Mouse (Mus musculus): ENCODE data around the gene Rpl18a. TPM values are rescaled to one million over a fixed set of nuclear protein-coding genes. Genes with fewer than 3 reads are reported as not detected.
A peak's percentile ranks its signal among the peaks of the same experiment; 100 is the strongest.

Rpl18a gene
- total RNA-seq, 2 experiments from 2014 or later, result 2,438 to 6,664 TPM

DNA sequence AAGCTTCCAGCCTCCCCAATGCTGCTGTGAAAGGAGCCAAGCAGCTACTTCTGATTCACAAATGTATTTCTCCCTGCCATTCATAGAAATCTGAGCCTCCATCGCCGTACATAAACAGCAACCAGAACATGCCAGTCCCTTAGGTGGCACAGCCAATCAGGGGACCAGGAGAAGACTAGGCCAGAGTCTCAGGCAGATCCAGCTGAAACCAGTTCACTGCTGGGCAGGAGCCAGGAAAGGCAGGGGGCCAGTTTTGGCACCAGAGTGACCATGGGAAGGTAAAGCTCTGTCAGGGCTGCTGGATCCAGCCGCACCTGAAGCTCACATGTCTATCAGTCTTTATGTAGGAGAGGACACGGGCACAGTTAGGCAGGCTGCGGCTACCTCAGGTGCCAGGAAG, 6.6 kb downstream of the Rpl18a start:
- ATAC-seq (replicated peaks; ENCODE audit: low FRiP score, low TSS enrichment, poor library complexity, severe bottlenecking), result no peak

DNA sequence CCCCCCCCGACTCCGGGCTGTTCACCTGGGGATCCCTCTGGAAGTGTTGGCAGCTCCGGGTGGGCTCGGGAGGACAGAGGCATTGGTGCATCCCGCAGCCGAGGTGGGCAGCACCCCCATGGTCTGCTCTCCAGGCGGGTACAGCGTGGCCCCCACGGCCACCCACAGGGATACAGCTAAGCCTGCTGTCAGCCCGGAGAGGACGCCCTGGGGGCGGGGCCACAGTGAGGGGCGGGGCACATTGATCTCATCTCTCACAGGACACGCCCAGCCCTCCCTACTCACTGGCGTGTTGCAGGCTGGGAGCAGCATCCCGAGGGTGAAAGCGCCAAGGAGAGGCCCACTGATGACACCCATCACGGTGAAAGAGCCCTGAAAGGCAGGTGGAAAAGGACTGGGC, 9.5 kb downstream of the Rpl18a start:
- peak; percentile 59; the same call in 1 of the 2 replicates for ATAC-seq (replicated peaks; ENCODE audit: low FRiP score, low TSS enrichment, poor library complexity, severe bottlenecking)

DNA sequence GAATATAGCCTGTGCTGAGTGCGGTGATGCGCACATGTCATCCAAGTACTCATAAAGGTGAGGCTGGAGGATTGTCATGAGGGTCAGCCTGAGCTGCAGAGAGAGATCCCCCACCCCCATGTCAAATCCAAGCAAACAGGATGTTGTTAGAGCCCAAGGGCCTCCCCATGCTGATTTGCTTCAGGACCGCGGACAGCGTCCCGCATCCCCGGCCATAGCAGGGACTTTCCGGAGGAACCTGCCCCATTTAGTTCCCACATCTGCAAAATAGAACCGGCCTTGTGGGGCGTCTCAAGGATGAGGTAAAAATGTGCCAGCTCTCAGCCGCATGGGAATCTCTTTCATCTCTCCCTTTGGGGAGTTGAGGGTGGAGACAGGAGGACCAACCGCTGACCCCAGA, 11.6 kb downstream of the Rpl18a start:
- ATAC-seq (replicated peaks; ENCODE audit: low FRiP score, low TSS enrichment, poor library complexity, severe bottlenecking), result no peak

DNA sequence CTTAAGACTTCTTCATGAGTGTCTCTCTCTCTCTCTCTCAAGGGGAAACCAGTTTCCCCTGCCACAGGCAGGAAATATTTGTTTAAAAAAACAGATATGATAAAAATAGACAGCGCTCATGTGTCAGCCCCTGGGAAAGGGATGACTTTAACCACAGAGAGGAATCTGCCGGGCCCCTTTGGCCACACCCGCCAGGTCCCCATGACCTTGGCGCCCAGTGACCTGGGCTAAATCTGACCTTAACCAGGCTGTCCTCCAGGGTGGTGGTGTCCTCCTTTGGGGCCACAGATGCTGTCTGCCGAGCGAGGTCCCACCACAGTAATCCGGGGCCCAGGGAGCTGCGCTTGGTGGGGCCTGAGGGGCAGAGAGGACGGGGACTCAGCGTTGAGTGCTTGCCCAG, 12.5 kb downstream of the Rpl18a start:
- ATAC-seq (replicated peaks; ENCODE audit: low FRiP score, low TSS enrichment, poor library complexity, severe bottlenecking), result no peak

DNA sequence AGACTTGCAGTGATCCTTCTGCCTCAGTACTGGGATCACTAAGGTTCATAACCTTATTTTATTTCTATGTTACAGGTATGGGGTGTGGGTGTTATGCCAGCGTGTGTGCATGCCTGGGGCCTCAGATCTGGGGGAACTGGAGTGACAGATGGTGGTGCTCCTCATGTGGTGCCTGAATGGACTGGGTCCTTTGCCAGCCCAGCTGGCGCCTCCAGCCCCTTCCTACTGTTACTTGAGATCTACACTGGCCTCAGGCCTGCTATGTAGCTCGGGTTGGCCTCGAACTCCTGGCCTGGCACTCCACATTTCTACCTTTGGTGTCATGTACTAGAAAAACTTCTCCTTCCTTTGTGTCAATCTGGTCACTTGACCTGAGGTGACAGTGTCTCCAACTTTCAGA, 13.0 kb downstream of the Rpl18a start:
- ATAC-seq (replicated peaks; ENCODE audit: low FRiP score, low TSS enrichment, poor library complexity, severe bottlenecking), result no peak

DNA sequence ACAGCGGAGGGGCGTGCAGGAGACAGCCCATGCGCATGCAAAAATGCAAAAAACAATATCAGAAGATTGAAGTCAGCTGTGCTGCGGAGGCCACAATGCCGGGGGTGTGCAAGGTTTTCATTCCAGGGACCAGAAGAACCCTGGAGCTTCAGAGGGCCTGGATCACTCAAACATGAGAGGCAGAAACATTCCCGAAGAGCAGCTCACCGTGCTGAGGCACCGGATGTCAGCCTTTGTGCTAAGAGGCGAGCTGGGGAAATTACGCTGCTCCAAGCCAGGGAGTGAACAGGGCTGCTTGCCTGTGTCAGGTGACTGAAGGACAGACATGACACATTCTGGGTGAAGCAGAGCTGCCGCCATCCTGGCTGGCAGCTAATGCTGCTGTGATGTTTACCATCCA, 16.7 kb downstream of the Rpl18a start:
- no peak for ATAC-seq (replicated peaks; ENCODE audit: low FRiP score, low TSS enrichment, poor library complexity, severe bottlenecking)

DNA sequence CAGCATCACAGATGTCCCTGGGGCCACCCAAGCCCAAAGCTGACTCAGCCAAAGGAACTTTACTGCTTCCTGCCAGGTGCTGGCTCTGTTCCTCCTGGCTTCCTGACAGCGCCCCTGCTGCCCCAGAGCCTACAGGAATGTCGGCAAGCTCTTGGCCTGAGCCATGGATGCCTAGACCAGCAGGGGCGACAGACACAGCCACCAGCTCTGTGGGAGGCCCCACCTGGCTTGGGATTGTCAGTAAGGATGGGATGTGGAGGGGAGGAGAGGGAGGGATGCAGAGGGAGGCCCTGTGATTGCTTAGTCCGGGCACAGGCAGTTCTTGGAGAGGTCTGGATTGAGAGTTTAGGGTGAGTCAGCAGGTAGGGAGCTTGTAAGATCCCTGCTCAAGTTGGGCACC, 17.1 kb downstream of the Rpl18a start:
- ATAC-seq (replicated peaks; ENCODE audit: low FRiP score, low TSS enrichment, poor library complexity, severe bottlenecking), result no peak

DNA sequence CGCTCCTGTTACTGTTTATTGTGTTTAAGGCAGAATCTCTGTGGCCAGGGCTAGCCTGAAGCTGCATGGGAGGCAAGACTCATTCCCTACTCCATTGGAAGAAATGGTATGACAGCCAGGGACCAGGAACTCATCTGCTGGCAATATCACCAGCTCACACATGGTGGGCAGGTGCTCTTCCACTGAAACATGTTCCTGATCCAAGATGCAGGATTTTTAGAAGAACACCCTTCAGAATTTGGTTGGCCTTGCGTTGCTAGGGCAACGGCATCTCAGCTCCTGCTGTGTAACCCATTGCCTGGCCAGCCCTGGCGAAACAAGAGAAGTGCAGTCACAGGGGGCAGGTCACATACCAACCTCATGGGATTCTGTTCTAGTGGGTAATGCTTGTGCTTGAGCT, 17.7 kb downstream of the Rpl18a start:
- no peak for ATAC-seq (replicated peaks; ENCODE audit: low FRiP score, low TSS enrichment, poor library complexity, severe bottlenecking)

DNA sequence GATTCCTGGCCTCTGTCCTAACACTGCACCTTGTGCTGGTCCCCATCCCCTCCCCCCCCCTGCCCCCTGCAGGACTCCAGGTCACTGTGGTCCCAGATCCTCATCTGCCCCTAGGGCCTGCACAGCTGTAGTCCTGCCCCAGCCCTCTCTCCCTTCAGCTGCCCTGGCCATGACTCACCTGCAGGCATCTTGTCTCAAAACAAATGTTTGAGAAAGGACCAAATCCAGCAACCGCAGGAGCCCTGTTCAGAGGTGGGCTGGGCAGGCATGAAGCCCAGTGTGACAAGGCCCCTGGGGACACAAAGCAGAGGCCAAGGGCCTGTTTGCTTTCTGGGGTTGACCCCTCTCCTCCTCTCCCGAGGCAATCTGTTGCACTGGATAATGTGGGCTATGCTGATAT, 19.0 kb downstream of the Rpl18a start:
- no peak for ATAC-seq (replicated peaks; ENCODE audit: low FRiP score, low TSS enrichment, poor library complexity, severe bottlenecking)

DNA sequence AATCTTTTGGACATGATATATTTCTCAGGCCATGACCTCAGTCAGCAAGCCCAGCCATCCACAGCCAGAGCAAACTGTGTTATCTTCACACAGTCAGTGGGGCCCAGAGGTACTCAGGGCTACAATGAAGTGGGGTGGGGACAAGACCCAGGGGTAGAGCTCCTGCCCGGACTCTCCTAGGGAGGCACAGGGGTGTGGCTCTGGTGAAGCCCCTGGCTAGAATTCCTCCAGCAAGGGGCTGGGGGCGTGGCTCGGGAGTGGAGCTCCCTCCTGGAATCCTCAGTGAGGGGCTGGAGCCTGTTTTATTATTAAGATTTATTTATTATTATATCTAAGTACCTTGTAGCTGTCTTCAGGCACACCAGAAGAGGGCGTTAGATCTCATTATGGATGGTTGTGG, 20.8 kb downstream of the Rpl18a start:
- ATAC-seq (replicated peaks; ENCODE audit: low FRiP score, low TSS enrichment, poor library complexity, severe bottlenecking), result no peak

DNA sequence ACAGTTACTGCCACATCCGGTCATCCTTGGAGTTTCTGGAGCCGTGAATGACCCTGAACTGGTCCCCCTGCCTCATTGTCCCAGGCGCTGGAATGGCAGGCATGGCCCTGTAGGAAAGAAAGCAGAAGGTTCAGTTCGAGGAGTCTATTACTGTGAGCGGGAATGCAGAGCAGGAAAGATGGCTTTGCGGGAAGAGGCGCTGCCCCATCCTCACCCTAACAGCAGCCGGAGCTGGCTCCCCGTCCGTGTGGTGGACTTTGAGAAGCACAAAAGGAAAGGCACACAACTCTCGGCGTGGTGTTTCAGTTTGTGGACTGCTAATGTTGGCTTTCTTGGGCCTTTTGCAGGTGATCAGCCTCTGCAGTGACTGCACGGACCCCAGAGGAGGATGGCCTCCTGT, 22.8 kb downstream of the Rpl18a start:
- no peak for ATAC-seq (replicated peaks; ENCODE audit: low FRiP score, low TSS enrichment, poor library complexity, severe bottlenecking)

DNA sequence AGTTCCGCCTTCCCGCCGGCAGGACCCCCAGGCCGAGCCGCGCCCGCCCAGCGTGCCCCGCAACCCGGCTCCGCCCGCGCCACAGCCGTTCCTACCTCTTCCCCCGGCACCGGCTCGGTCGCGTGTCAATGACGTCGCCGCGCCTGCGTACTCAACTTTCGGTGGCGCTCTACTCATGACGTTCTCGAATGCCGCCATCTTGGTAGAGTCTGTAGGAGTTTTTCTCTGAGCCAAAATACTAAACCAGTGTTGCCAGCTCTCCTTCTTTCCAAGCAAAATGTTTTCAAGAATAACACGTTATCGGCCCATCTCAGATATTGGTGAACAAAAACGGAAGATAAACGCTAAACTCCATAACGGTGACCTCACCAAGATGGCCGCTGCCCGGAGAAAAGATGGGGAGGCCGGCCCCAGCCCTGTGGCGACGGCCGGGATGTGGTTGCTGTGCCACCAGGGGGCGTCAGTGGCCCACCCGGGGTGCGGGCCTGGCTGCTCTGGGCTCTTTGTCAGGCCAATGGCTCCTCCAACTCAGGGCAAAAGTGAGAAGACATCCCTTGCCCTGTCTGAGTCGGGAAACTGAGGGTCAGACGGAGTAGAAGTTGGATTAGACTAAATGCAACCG, 23.7 kb downstream of the Rpl18a start, which contains the start of gene Ccdc124:
Ccdc124 (minus strand) TSS at position 572 of the 622 bp plus-strand sequence.
- peak; percentile 74 for ATAC-seq (replicated peaks; ENCODE audit: low FRiP score, low TSS enrichment, poor library complexity, severe bottlenecking)

DNA sequence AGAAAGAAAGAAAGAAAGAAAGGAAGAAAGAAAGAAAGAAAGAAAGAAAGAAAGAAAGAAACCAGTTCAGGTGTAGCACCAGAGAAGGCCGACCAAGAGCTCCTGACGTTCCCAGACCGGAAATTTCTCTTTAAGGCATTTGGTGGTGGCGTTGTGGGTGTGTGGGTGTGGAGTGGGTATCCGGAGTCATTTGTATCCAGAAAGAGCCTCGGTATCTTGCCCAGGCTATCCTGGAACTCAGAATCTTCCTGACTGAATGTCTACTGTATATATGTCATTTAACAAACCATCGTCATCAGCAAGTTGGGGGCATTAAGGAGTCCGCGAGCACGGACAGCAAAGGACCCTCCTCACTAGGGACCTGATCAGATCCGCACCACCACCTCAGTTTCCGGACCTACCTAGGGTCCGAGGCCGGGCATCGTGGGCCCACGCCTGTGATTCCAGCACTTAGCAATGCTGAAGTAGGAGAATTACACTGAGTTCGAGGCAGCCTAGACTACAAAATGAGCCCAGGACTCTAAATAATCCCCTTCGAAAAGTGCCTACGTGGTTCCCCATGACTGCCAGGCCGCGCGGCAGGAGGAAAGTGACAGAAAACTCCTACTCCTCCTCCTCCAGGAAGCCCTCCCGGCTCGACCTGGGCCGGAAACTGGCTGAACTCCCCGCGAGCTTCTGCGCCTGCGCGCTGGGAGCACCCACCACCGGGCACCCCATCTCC, 24.4 kb downstream of the Rpl18a start:
- no peak for ATAC-seq (replicated peaks; ENCODE audit: low FRiP score, low TSS enrichment, poor library complexity, severe bottlenecking)

DNA sequence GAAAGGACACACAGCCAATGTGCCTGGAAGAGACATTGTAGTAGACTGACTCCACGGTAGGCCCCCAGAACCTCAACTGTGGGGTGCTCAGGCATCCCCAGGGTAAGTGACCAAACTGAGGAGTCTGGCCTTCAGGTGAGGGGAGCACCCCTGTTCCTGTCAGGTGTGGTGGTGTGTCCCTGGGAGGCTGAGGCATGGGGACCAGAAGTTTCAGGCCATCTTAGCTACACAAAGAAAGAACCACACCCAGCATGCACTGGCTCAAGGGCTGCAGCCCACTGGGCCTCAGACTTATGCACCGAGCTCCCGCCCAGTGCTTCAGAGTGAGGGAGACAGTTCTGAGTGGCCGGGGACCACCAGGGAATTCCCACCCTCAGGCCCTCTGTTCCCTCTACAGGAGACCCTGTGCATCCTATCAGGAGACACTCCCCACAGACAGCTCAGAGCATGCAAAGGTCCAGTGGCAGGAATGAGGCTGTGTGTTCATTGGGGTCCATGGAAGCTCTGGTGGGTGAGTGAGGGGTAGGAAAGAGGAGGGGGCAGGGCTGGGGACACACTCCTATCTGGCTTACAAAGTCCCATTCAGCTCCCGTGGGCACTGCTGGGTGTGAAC, 25.9 kb downstream of the Rpl18a start:
- ATAC-seq (replicated peaks; ENCODE audit: low FRiP score, low TSS enrichment, poor library complexity, severe bottlenecking), result no peak

DNA sequence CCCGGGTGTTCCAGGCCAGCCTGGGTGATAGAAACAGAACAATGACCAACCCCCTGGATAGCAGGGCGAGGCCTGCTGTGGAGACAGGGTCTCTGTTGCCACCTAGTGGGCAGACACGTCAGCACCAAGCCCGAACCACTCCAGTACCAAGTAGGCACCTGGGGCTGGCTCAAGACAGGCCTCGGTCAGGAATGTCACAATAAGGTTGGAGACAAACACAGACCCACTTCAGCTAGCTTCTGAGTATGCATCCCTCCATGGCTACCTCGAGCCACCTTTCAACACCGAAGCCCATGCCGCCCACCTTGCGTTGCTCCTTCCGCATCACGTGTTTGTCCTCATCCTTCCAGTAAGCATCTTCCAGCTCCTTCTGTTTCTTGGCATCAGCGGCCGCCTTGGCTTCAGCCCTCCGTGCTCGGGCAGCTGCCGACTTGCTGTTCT, 27.6 kb downstream of the Rpl18a start:
- ATAC-seq (replicated peaks; ENCODE audit: low FRiP score, low TSS enrichment, poor library complexity, severe bottlenecking), result peak; percentile 46

DNA sequence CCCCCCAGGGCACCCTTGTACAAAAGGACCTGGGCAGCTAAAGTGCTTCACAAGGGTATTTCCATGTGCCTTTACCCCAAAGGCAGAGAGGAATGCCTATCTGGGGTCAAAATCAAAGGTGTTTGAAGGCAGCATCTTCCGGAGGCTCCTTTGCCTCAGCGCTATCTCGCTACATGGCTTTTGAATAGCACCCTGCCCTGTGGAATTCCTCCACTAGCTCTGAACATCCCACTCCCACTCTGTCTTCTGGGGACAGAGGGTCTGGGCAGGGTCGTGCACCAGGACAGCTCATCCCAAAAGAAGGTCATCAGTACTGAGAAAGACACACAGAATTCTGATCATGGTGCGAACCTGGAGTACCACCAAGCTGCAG, 28.0 kb downstream of the Rpl18a start:
- no peak for ATAC-seq (replicated peaks; ENCODE audit: low FRiP score, low TSS enrichment, poor library complexity, severe bottlenecking)

DNA sequence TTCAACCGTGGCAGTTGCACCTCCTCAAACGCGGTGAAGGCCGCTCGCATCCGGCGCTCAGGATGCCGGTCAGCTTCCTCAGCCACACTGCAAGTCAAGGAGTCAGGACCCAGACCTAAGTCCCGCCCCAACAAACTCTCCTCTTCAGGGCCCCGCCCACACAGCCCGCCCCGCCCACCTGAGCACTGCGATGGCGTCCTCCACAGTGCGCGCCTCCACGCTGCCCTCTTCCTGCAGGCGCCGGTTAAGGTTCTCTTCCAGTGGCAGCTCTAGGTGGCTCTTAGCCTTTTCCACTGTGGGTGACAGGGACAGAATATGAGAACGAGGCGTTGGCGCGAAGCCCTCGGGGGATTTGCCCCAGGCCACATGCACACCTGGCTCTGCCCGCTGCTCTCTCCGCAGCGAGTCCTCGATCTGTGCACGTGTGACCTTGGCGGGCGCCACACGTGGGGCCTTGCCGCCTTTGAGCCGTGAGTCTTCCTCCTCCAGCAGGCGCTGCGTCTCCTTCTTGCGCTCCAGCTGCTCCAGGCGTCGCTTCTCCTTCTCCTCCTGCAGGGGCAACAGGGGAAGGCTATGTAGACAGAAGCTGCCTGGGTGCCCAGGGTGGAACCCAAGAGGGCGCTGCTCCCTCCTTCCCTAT, 28.5 kb downstream of the Rpl18a start:
- ATAC-seq (replicated peaks; ENCODE audit: low FRiP score, low TSS enrichment, poor library complexity, severe bottlenecking), result peak; percentile 28

DNA sequence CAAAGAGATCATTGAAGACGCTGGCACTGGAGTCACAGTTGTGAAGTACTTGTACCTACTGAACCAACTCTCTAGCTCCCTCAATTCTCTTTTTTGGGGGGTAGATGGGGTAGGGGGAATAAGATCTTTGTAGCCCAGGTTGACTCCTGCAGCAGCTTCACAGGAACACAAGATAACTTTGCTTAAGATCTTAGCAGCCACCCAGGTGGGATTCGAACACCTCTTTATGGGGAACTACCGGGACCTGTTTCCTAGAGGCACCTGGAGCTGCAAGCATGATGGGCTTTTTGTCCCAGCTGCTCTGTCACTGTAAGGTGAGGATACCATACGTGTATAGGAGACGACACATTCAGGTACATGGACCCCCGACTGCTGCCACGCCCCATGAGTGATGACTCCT, 30.6 kb downstream of the Rpl18a start:
- ATAC-seq (replicated peaks; ENCODE audit: low FRiP score, low TSS enrichment, poor library complexity, severe bottlenecking), result no peak

DNA sequence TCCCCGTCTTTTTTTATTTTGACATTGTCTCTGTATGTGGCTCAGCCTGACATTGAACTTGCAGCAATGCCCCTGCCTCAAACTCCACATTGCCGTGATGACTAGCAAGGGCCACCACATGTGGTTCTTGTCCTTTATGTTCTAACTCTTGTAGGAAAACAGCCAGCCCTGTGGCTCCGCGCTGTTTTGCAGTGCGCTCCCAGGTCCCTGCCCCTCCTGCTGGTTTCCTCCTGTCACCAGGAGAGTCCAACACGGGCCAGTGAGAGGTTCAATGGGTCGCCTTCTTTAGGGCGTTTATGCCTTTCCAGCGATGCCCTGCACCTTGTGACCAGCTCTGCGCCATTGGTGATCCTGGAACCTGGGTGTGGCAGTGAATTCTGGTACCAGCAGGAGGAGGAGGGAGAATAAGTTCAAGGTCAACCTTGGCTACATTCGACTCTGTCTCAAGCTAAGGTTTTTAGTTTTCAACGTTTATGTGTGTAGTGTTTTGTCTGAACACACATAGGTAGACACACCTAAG, 31.2 kb downstream of the Rpl18a start:
- ATAC-seq (replicated peaks; ENCODE audit: low FRiP score, low TSS enrichment, poor library complexity, severe bottlenecking), result no peak

DNA sequence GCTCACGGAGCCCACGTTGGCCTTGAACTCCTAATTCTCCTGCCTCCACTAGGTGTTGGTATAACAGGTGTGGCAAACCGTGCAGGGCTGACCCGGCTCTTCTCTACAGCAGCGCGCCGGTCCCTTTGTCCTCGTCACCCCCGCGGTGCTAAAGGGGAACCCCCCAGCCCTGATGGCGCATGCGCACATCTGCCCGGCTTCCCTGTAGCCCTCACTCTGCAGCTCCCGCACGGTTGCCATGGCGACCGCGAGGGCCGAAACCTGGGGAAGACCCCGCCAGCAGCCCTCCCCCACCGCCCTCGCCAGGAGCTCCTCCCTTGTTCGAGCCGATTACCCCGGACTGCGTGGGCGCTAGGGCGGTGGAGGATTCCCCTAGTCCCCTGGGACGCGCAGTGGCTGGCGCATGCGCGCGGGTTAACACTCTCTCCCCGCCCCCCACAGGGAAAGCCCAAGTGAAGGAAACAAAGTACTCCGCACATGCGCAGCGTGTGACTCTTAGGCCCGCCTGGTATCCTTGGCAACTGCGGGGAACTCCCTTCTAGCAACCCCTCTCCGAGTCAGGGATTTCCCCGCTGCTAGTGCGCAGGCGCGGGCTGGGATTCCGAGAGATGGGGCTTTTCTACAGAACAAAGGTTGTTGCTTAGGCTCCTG, 31.7 kb downstream of the Rpl18a start:
- ATAC-seq (replicated peaks; ENCODE audit: low FRiP score, low TSS enrichment, poor library complexity, severe bottlenecking), result peak; percentile 62
